Mouse (Mus musculus) C2C12 (cell line): ENCODE measurements at regions not wholly inside any gene's neighbourhood (a gene's known extent, or its start where the extent isn't known, plus 50 kb on each side); places are given as distances from the start of the nearest gene placed in this dataset.

Source experiments
- CTCF ChIP-seq: IDR thresholded peaks from one replicate; pipeline ENCODE4 v1.5.1; 2011; ENCODE audit not compliant: control insufficient read depth, insufficient read depth, insufficient read length
- FOSL1 ChIP-seq: IDR thresholded peaks from one replicate; pipeline ENCODE4 v1.8.0; 2011; ENCODE audit warnings: mild to moderate bottlenecking, low read length; ENCODE audit not compliant: poor library complexity, insufficient read depth, severe bottlenecking
- MYOD1 ChIP-seq: IDR thresholded peaks from one replicate; pipeline ENCODE4 v1.6.1; 2011; ENCODE audit warnings: low read depth; ENCODE audit not compliant: control insufficient read depth, insufficient read length

GRCm38 (mm10) chr5:147778557-147778956, 52.7 kb upstream of the Flt1 start:
- TF ChIP-seq CTCF (no peak), FOSL1 (no peak), MYOD1 (no peak)
